Mouse (Mus musculus): ENCODE data around the gene Stk32c. TPM values are rescaled to one million over a fixed set of nuclear protein-coding genes. Genes with fewer than 3 reads are reported as not detected.

The Stk32c gene
- total and polyA plus RNA-seq, 2 experiments from 2014 or later = 0.42 TPM; not detected in 1

- H3K9ac ChIP-seq (replicated peaks; ENCODE audit: low read depth, low read length) = no peak overlapping the region
- no peaks in the 10 kb centered on the region for H3K9me3 ChIP-seq (replicated peaks; ENCODE audit: control insufficient read depth, low read length)
- 71% methylated on average over 7 of the region's 7 CpGs for WGBS
- H3K27ac ChIP-seq (ENCODE audit: low read depth) = no peak overlapping the region
- TF ChIP-seq EP300 (IDR thresholded peaks at IDR 0.05; ENCODE audit: low read depth) (no peak), CTCF (IDR thresholded peaks at IDR 0.05; ENCODE audit: low read depth) (no peak)
- H3K4me2 ChIP-seq (ENCODE audit: low read depth, low read length) = no peak overlapping the region
- DNase-seq (ENCODE audit: low spot score) (no peak), ATAC-seq (ENCODE audit: insufficient read depth, low read depth) (no peak)
- no peaks in the 10 kb centered on the region for H3K36me3 ChIP-seq (replicated peaks; ENCODE audit: control insufficient read depth, insufficient read depth, low read length)
- H3K4me3 ChIP-seq (ENCODE audit: low read depth, low read length) = no peak overlapping the region
- peaks cover 8% of the 10 kb centered on the region for H3K27me3 ChIP-seq (ENCODE audit: control insufficient read depth, insufficient read depth, low read length)
- no peaks in the 10 kb centered on the region for H3K4me1 ChIP-seq (ENCODE audit: control insufficient read depth, insufficient read depth)
Observed at GRCm38 (mm10) chr7:139093781-139094180, 119.3 kb downstream of the Stk32c start.

- 89% methylated on average over 5 of the region's 5 CpGs for WGBS
- H3K4me1 ChIP-seq (ENCODE audit: control insufficient read depth, insufficient read depth) = no peaks in the 10 kb centered on the region
- TF ChIP-seq CTCF (IDR thresholded peaks at IDR 0.05; ENCODE audit: low read depth) (no peak), EP300 (IDR thresholded peaks at IDR 0.05; ENCODE audit: low read depth) (no peak)
- H3K4me2 ChIP-seq (ENCODE audit: low read depth, low read length) = no peak overlapping the region
- H3K36me3 ChIP-seq (replicated peaks; ENCODE audit: control insufficient read depth, insufficient read depth, low read length) = no peaks in the 10 kb centered on the region
- peaks cover 14% of the 10 kb centered on the region for H3K27me3 ChIP-seq (ENCODE audit: control insufficient read depth, insufficient read depth, low read length)
- H3K27ac ChIP-seq (ENCODE audit: low read depth) = no peak overlapping the region
- no peak for DNase-seq (ENCODE audit: low spot score)
- H3K4me3 ChIP-seq (ENCODE audit: low read depth, low read length) = no peak overlapping the region
- no peak overlapping the region for H3K9ac ChIP-seq (replicated peaks; ENCODE audit: low read depth, low read length)
- ATAC-seq (ENCODE audit: insufficient read depth, low read depth) = no peak
- no peaks in the 10 kb centered on the region for H3K9me3 ChIP-seq (replicated peaks; ENCODE audit: control insufficient read depth, low read length)
Observed at GRCm38 (mm10) chr7:139093124-139093523, 120.0 kb downstream of the Stk32c start.

DNA sequence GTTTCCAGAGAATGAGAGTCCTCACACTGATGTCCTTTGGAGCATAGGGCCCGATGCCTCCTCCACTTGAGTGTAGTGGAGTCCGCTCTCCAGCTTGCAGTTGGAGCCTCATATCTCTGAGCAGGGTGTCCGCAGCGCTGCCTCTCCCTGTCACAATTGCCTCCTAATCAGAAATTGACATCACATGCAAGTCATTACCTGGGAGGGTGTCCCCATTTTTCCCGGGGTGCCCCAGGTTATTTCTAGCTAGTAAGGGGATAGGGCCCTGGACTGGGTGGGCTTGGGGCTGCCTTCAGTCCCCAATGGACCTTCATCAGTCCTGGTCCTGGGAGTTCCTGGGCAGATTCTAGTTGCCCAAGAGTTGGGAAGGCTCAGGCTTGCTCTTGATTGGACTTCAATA, 120.4 kb downstream of the Stk32c start:
- Histone ChIP-seq H3K36me3 (replicated peaks; ENCODE audit: control insufficient read depth, insufficient read depth, low read length) (no peaks in the 10 kb centered on the region), H3K27me3 (ENCODE audit: control insufficient read depth, insufficient read depth, low read length) (peaks cover 19% of the 10 kb centered on the region), H3K9ac (replicated peaks; ENCODE audit: low read depth, low read length) (no peak overlapping the region), H3K9me3 (replicated peaks; ENCODE audit: control insufficient read depth, low read length) (no peaks in the 10 kb centered on the region), H3K27ac (ENCODE audit: low read depth) (no peak overlapping the region), H3K4me2 (ENCODE audit: low read depth, low read length) (no peak overlapping the region), H3K4me3 (ENCODE audit: low read depth, low read length) (no peak overlapping the region), H3K4me1 (ENCODE audit: control insufficient read depth, insufficient read depth) (no peaks in the 10 kb centered on the region)
- 73% methylated on average over 5 of the region's 5 CpGs for WGBS
- ATAC-seq (ENCODE audit: insufficient read depth, low read depth) = no peak
- TF ChIP-seq CTCF (IDR thresholded peaks at IDR 0.05; ENCODE audit: low read depth) = no peak
- no peak for TF ChIP-seq EP300 (IDR thresholded peaks at IDR 0.05; ENCODE audit: low read depth)
- no peak for DNase-seq (ENCODE audit: low spot score)

- no peak for ATAC-seq (ENCODE audit: insufficient read depth, low read depth)
- H3K27ac ChIP-seq (ENCODE audit: low read depth) = no peak overlapping the region
- H3K27me3 ChIP-seq (ENCODE audit: control insufficient read depth, insufficient read depth, low read length) = peaks cover 29% of the 10 kb centered on the region
- TF ChIP-seq EP300 (IDR thresholded peaks at IDR 0.05; ENCODE audit: low read depth) = no peak
- DNase-seq (ENCODE audit: low spot score) = no peak
- H3K9ac ChIP-seq (replicated peaks; ENCODE audit: low read depth, low read length) = no peak overlapping the region
- H3K36me3 ChIP-seq (replicated peaks; ENCODE audit: control insufficient read depth, insufficient read depth, low read length) = no peaks in the 10 kb centered on the region
- no peak overlapping the region for H3K4me2 ChIP-seq (ENCODE audit: low read depth, low read length)
- H3K9me3 ChIP-seq (replicated peaks; ENCODE audit: control insufficient read depth, low read length) = no peaks in the 10 kb centered on the region
- no peak overlapping the region for H3K4me3 ChIP-seq (ENCODE audit: low read depth, low read length)
- no peaks in the 10 kb centered on the region for H3K4me1 ChIP-seq (ENCODE audit: control insufficient read depth, insufficient read depth)
- WGBS = 84% methylated on average over 9 of the region's 9 CpGs
Observed at GRCm38 (mm10) chr7:139091681-139092080, 121.4 kb downstream of the Stk32c start.

DNA sequence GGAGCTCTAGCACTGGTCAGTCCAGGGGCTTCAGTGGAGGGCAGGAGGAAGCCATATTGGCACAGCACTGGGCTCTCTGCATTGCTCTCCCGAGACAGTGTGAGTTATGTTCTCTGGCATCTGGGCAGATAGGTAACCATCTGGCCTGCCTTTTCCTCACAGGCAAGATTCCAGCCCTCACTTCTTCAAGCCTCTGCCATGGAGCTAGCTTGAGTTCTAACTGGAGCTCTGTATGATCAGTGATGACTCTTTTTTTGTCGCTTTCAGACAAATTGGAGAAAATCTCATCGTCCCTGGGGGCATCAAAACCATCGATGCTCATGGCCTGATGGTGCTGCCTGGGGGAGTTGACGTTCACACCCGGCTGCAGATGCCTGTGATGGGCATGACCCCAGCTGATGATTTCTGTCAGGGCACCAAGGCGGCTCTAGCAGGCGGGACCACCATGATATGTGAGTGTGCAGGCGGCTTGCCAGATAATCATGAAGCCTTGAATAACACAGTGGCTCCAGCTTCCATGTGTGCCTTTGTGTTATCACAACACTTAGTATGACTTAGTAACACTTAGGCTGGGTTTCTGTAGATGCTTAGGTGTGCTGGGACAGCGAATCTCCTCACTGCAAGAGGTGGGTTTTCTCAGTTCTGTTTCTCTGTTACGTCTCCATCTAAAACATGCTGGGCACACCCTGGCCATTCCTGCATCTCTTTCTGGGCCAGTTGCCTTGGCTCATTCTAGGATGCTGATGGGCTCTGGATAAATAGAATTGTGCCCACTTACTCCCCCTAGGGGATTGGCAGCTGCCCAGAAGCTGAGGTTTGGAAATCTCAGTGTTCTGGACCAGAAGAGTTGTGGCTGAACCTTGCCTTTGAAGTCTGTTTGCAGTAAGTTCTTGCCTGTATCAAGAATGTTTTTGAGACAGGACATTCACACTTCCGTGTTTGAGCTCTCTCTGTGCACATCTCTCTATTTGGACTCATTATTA, 122.9 kb downstream of the Stk32c start:
- ATAC-seq (ENCODE audit: insufficient read depth, low read depth) (no peak), DNase-seq (ENCODE audit: low spot score) (no peak)
- Histone ChIP-seq H3K36me3 (replicated peaks; ENCODE audit: control insufficient read depth, insufficient read depth, low read length) (no peaks in the 10 kb centered on the region), H3K4me1 (ENCODE audit: control insufficient read depth, insufficient read depth) (no peaks in the 10 kb centered on the region), H3K27ac (ENCODE audit: low read depth) (no peak overlapping the region), H3K27me3 (ENCODE audit: control insufficient read depth, insufficient read depth, low read length) (peaks cover 44% of the 10 kb centered on the region), H3K9me3 (replicated peaks; ENCODE audit: control insufficient read depth, low read length) (no peaks in the 10 kb centered on the region), H3K9ac (replicated peaks; ENCODE audit: low read depth, low read length) (no peak overlapping the region), H3K4me2 (ENCODE audit: low read depth, low read length) (no peak overlapping the region), H3K4me3 (ENCODE audit: low read depth, low read length) (no peak overlapping the region)
- TF ChIP-seq EP300 (IDR thresholded peaks at IDR 0.05; ENCODE audit: low read depth) (no peak), CTCF (IDR thresholded peaks at IDR 0.05; ENCODE audit: low read depth) (no peak)
- 69% methylated on average over 12 of the region's 12 CpGs for WGBS
